Mouse (Mus musculus): ENCODE data around the gene Lcp1. TPM values are rescaled to one million over a fixed set of nuclear protein-coding genes. Genes with fewer than 3 reads are reported as not detected.

The Lcp1 gene
- polyA plus RNA-seq, 1 experiment = 0.01 TPM

GRCm38 (mm10) chr14:75280406-75280805, 149.5 kb downstream of the Lcp1 start:
- peaks cover 16% of the 10 kb centered on the region for H3K79me2 ChIP-seq (ENCODE audit: control insufficient read depth, insufficient read depth)
- H3K27me3 ChIP-seq (ENCODE audit: control insufficient read depth, insufficient read depth, insufficient read length) = peaks cover 9% of the 10 kb centered on the region
- no peak overlapping the region for H3ac ChIP-seq (ENCODE audit: control insufficient read depth, insufficient read length, low read depth)
- TF ChIP-seq CEBPB (IDR thresholded peaks at IDR 0.05; ENCODE audit: low read depth) (no peak), FOSL1 (IDR thresholded peaks at IDR 0.05; ENCODE audit: insufficient read depth, low read length, poor library complexity, severe bottlenecking) (no peak), CTCF (IDR thresholded peaks at IDR 0.05; ENCODE audit: control insufficient read depth, insufficient read depth, insufficient read length) (no peak), MYOD1 (IDR thresholded peaks at IDR 0.05; ENCODE audit: control insufficient read depth, insufficient read length, low read depth) (no peak), USF1 (IDR thresholded peaks at IDR 0.05; ENCODE audit: low read depth) (no peak), MAX (IDR thresholded peaks at IDR 0.05) (no peak), MYOG (IDR thresholded peaks at IDR 0.05; ENCODE audit: control insufficient read depth, extremely low read depth, insufficient read length) (no peak)
- peaks cover 10% of the 10 kb centered on the region for H3K79me3 ChIP-seq (ENCODE audit: low read depth)
- H3K4me3 ChIP-seq (ENCODE audit: insufficient read depth, poor library complexity, severe bottlenecking) = no peak overlapping the region
- no peaks in the 10 kb centered on the region for H3K36me3 ChIP-seq (ENCODE audit: control insufficient read depth, insufficient read depth)

Small RNAs within 50 kb of the gene (microRNA-seq; reads per million reads assigned to microRNA genes)
- not detected for gene Gm44482 (ENCODE audit: borderline microRNAs expressed)

Other genes starting within 250 kb of the Lcp1 start
- gene Lrch1, start 183.2 kb upstream of the Lcp1 start, polyA plus RNA-seq (2012; fragmentation: generic; extraction: Trizol) = 5.0 TPM
- 0.40 TPM for gene Rubcnl, start 115.1 kb upstream of the Lcp1 start, polyA plus RNA-seq (2012; fragmentation: generic; extraction: Trizol)
- not detected for gene Lrrc63, start 220 bp upstream of the Lcp1 start, polyA plus RNA-seq (2012; fragmentation: generic; extraction: Trizol)
- not detected for gene Cpb2, start 111.2 kb downstream of the Lcp1 start, polyA plus RNA-seq (2012; fragmentation: generic; extraction: Trizol)
- 9.8 TPM for gene Zc3h13, start 153.3 kb downstream of the Lcp1 start, polyA plus RNA-seq (2012; fragmentation: generic; extraction: Trizol)

Measured in C2C12 (cell line).